Mouse (Mus musculus): ENCODE measurements at regions not wholly inside any gene's neighbourhood (a gene's known extent, or its start where the extent isn't known, plus 50 kb on each side); places are given as distances from the start of the nearest gene placed in this dataset.

DNA sequence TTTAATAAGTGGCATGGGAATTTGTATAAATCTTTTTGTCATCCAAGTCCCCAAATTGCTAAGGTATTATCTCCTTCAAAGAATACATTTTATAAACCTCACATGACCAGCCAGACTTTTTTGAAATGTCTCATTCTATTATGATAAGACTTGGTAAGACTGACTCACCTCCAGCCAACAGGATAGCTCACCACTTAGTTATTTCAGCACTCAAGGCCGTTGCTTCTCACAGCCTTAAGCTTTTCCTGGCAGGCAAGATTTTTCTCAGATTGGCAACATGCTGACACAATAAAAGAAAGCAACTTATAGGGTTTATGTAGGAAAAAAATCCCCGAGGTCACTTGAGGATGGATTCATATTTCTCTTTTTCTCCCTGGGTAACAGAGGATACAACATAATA lies 935.9 kb upstream of the Acvr2a start:
- no peak for TF ChIP-seq ZKSCAN1 (IDR thresholded peaks at IDR 0.05; ENCODE audit: low read depth, low read length)
- Histone ChIP-seq H3K27ac (ENCODE audit: control insufficient read depth, low read depth, low read length) (no peak overlapping the region), H3K36me3 (ENCODE audit: control insufficient read depth in 1 of 2, insufficient read depth in 2 of 2, low read length in 2 of 2) (no peaks in the 10 kb centered on the region), H3K9ac (ENCODE audit: control insufficient read depth, low read depth, low read length, poor library complexity, severe bottlenecking) (no peak overlapping the region), H3K4me3 (ENCODE audit: control insufficient read depth in 1 of 2, insufficient read depth in 1 of 2, low read depth in 2 of 2, low read length in 2 of 2) (no peak overlapping the region), H3K4me1 (ENCODE audit: control insufficient read depth in 1 of 2, insufficient read depth in 2 of 2, low read length in 2 of 2) (no peaks in the 10 kb centered on the region), H3K9me3 (replicated peaks; ENCODE audit: insufficient read depth, low read length) (no peaks in the 10 kb centered on the region), H3K27me3 (ENCODE audit: control insufficient read depth in 1 of 2, insufficient read depth in 2 of 2, low read length in 2 of 2) (no peaks in the 10 kb centered on the region), H3K79me2 (ENCODE audit: control insufficient read depth, insufficient read depth, low read length, poor library complexity) (no peaks in the 10 kb centered on the region)
- no peak for DNase-seq (ENCODE audit: low read depth, low spot score)

DNA sequence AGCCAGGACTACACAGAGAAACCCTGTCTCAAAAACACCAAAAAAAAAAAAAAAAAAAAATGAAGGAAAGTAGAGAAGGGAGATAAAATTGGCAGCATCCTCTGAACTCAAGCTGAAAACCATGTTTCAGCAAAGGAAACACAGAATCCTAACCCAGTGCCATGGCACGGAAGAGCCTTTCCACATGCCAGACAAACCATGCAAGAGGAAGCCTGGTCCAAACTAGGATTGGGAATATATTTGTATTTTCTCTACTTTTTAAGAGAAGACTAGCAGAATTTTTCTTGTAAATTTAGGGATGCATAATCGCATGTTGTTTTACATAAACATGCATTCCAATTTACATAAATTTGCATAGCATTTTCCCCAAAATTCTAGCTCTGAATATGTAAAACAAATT lies 934.8 kb upstream of the Acvr2a start:
- H3K9me3 ChIP-seq (replicated peaks; ENCODE audit: insufficient read depth, low read length), result no peaks in the 10 kb centered on the region
- no peak overlapping the region for H3K27ac ChIP-seq (ENCODE audit: control insufficient read depth, low read depth, low read length)
- TF ChIP-seq CTCF (IDR thresholded peaks at IDR 0.05 in 2 of 3, conservative IDR thresholded peaks at IDR 0.05 in 1 of 3; ENCODE audit: control insufficient read depth in 1 of 3, insufficient read depth in 1 of 3, low read depth in 2 of 3, low read length in 3 of 3, poor library complexity in 1 of 3, severe bottlenecking in 1 of 3) (no peak), ZMIZ1 (IDR thresholded peaks at IDR 0.05; ENCODE audit: low read depth, low read length) (no peak), CHD1 (IDR thresholded peaks at IDR 0.05; ENCODE audit: low read depth, low read length) (no peak), MAZ (IDR thresholded peaks at IDR 0.05; ENCODE audit: low read depth, low read length) (no peak), MYB (IDR thresholded peaks at IDR 0.05; ENCODE audit: low read depth, low read length) (no peak), JUND (IDR thresholded peaks at IDR 0.05; ENCODE audit: low read depth, low read length) (no peak), MEF2A (IDR thresholded peaks at IDR 0.05; ENCODE audit: extremely low read depth, insufficient replicate concordance, low read depth, low read length, poor library complexity, severe bottlenecking) (no peak), RAD21 (IDR thresholded peaks at IDR 0.05; ENCODE audit: low read depth, low read length) (no peak), EP300 (IDR thresholded peaks at IDR 0.05; ENCODE audit: low read depth in 1 of 2, low read length in 2 of 2) (no peak), MYC (IDR thresholded peaks at IDR 0.05; ENCODE audit: low read depth, low read length) (no peak), MAX (IDR thresholded peaks at IDR 0.05; ENCODE audit: low read length) (no peak), GATA1 (IDR thresholded peaks at IDR 0.05; ENCODE audit: low read depth, low read length) (no peak), RCOR1 (IDR thresholded peaks at IDR 0.05; ENCODE audit: low read depth, low read length) (no peak), SMC3 (IDR thresholded peaks at IDR 0.05; ENCODE audit: low read depth, low read length) (no peak), ZC3H11A (IDR thresholded peaks at IDR 0.05; ENCODE audit: low read depth, low read length) (no peak), ZKSCAN1 (IDR thresholded peaks at IDR 0.05; ENCODE audit: low read depth, low read length) (no peak), KAT2A (conservative IDR thresholded peaks at IDR 0.05; ENCODE audit: low read depth, low read length) (no peak), GABPA (IDR thresholded peaks at IDR 0.05; ENCODE audit: low read depth, low read length) (no peak), ZNF384 (IDR thresholded peaks at IDR 0.05; ENCODE audit: low read depth, low read length) (no peak)
- no peaks in the 10 kb centered on the region for H3K27me3 ChIP-seq (ENCODE audit: control insufficient read depth in 1 of 2, insufficient read depth in 2 of 2, low read length in 2 of 2)
- no peaks in the 10 kb centered on the region for H3K79me2 ChIP-seq (ENCODE audit: control insufficient read depth, insufficient read depth, low read length, poor library complexity)
- no peaks in the 10 kb centered on the region for H3K36me3 ChIP-seq (ENCODE audit: control insufficient read depth in 1 of 2, insufficient read depth in 2 of 2, low read length in 2 of 2)
- H3K9ac ChIP-seq (ENCODE audit: control insufficient read depth, low read depth, low read length, poor library complexity, severe bottlenecking), result no peak overlapping the region
- no peak overlapping the region for H3K4me3 ChIP-seq (ENCODE audit: control insufficient read depth in 1 of 2, insufficient read depth in 1 of 2, low read depth in 2 of 2, low read length in 2 of 2)
- H3K4me1 ChIP-seq (ENCODE audit: control insufficient read depth in 1 of 2, insufficient read depth in 2 of 2, low read length in 2 of 2), result no peaks in the 10 kb centered on the region
- no peak for DNase-seq (ENCODE audit: low read depth, low spot score)

Measured in MEL (cell line).